Mouse (Mus musculus) T-helper 2 cell (primary cell): Measurements from ENCODE around the gene Vdr.

Source experiments
- in situ Hi-C: fragments of 300-600 bp; cut with MboI, MseI; formaldehyde crosslinking; loops from one replicate; pipeline ENCODE4 v1.15.1; 2025; ENCODE audit warnings: high pct_unique_total_duplicates

Vdr gene

GRCm38 (mm10) chr15:97849116-97849911 lies 61.1 kb downstream of the Vdr start:
- in situ Hi-C loops = no loop called here

GRCm38 (mm10) chr15:97847866-97848265 lies 62.6 kb downstream of the Vdr start:
- in situ Hi-C loops = no loop called here

GRCm38 (mm10) chr15:97847285-97847684 lies 63.1 kb downstream of the Vdr start:
- in situ Hi-C loops = no loop called here

DNA sequence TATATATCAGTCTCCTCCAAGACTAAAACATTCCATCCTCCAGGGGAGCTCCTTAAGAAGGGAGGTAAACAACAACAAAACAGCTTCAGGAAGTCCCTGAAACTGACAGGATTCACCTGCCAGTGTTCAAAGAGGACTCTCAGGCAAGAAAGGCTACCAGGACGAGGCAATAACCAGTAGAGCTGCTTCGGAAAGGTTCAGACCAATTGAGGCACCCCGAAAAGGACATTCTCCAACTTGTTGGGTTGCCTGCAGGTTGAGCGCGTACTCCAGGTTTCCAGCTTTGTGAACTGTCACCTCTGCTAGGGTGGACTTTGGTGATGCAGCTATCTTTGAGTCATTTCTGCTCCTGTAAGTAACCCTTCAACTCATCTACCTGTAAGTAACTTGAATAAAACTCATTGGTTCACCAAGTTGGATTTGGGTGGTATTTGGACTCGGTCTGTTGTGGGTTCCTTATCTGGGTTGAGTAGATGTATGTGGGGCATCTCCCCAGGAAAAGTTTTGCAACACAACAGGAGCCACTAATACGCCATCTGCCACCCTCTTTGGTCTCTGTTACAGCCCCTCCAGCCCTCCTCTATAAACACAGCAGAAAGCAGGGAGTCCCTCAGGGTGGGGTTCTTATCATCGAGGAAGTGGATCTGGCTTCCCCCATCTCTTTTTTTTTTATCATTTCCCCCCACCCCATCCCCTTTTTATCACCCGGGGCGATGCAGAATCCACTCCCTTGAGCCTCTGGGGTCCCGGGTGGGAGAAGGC lies 64.1 kb downstream of the Vdr start:
- in situ Hi-C loops = no loop called here

DNA sequence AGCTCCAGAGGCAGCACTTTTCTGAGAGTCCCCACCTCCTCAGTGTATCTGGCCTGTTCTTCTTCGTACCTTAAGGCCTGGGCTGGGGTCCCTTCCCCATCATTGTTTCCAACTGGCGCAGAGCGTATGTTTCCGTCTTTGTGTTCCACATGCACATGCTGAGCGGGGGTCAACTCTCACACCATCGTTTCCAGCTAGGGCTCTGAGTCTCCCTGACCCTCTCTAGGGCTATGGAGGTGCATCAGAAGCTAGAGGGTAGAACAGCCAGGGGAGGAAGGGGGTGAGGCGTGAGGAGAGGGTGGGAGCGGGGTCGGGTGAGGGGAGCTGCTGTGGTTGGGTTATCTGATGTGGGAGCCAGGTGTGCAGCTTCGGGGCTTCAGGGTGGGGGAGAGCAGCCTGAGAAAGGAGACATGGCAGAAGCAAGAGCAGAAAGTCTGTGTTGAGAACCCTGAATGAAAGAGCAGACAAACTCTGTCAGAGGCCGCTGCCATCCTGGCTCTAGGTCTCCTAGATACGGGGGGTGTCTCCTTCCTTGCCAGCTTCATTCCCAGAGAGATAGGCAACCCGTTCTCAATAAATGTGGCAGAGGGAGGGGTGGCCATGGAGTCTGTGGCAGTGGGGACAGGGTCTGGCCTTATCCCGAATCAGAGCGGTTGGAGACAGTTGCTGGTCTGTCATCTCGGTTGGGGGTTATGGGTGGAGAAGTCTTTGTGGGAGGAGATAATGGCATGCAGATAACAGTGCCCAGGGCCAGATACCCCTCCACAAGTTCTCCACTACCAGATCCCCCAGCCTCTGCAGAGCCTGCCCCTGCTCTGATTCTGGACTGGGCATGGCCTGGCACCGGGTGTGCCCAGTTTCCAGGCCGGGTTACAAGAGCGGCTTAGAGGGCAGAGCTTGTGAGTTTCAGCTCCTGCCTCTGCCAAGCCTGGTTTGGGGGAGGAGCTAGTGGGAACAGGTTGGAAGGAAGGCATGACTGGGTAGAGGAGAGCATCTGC lies 66.1 kb downstream of the Vdr start, which contains the start of gene Hdac7:
Gene Hdac7 (minus strand): TSS at position 466 of the 998 bp plus-strand sequence.
- in situ Hi-C loops = loop anchor here (5.0 kb wide), 1 partner anchor 467 kb away; no protein-coding TSS in a partner anchor

DNA sequence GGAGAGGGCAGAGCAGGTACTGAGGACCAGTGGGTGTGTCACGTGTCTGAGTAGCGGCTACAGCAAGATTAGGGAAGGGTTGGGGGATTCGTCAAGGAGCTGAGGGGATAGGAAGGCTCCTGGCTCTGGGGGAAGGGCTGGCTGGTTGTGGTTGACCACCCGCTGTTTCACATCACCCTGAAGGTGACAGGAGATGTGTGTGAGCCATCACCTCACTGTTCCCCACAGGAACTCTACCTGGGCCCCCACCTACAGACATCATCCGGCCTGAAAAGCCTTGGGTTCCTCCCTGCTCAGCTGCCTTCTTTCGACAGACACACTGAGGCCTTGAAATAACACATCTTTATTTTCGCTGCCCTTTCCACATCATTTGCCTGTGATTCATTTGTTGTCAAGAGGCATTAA lies 67.2 kb downstream of the Vdr start:
- in situ Hi-C loops = loop anchor here (5.0 kb wide), 1 partner anchor 466 kb away; no protein-coding TSS in a partner anchor

- in situ Hi-C loops = loop anchor here (5.0 kb wide), 1 partner anchor 465 kb away; no protein-coding TSS in a partner anchor
Observed at GRCm38 (mm10) chr15:97842058-97842457, 68.4 kb downstream of the Vdr start.

DNA sequence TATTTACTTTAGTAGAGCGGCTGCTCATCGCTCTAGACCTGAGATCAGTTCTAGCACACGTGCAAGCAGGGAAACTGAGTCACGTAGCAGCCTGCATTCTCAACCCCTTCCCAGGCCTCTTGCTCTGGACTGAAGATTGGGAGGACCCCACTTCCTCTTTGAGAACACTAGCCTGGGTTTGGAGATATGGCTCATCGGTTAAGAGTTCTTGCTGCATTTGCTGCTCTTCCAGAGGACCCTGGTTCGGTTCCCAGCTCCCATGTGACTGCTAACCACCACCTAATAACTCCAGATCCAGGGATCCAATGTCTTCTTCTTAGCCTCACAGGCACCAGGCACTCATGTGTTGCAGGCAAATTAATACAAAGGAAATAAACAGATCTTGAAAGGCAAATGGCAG lies 69.0 kb downstream of the Vdr start:
- in situ Hi-C loops = loop anchor here (5.0 kb wide), 1 partner anchor 464 kb away; no protein-coding TSS in a partner anchor

DNA sequence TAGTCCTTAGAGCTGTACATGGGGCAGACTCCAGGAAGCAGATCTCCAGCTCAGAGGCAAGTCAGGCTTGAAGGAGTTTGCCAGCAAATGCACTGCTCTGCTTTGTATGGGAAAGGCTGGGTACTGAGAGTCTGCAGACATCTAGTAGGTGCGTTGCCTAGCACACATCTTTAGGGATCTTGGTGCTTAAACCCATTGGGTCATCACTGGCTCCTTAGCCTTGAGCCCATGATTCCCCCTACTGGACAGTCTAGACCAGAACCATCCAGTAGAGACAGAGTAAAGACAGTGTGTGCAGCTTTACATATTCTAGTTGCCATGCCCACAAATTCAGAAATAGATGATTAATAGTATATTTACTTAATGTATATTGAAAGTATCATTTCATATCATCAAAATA lies 69.6 kb downstream of the Vdr start:
- in situ Hi-C loops = loop anchor here (5.0 kb wide), 1 partner anchor 463 kb away; no protein-coding TSS in a partner anchor

- in situ Hi-C loops = loop anchor here (5.0 kb wide), 1 partner anchor 463 kb away; no protein-coding TSS in a partner anchor
Observed at GRCm38 (mm10) chr15:97839991-97840455, 70.4 kb downstream of the Vdr start.

DNA sequence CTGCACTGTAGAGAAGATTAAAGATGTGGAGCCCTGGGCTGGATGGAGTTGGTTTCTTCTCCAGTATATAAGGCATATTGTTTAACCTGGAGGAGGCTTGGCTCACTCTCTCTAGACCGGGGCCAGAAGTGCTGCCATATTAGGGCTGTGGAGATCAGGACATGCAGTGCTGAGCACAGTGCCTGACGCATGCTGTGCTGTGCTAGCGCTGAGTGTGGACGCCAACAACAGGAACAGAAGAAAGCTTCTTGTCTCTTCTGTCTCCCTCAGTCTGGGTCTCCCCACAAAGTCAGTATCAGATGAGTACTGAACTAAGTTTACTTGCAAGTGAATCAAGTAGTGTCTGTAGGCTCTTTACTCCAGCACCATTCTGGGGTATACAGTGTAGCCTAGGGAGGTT lies 71.0 kb downstream of the Vdr start:
- in situ Hi-C loops = no loop called here

GRCm38 (mm10) chr15:97839012-97839411 lies 71.4 kb downstream of the Vdr start:
- in situ Hi-C loops = no loop called here

GRCm38 (mm10) chr15:97838395-97838794 lies 72.0 kb downstream of the Vdr start:
- in situ Hi-C loops = no loop called here

- in situ Hi-C loops = no loop called here
Observed at GRCm38 (mm10) chr15:97837491-97838061, 72.9 kb downstream of the Vdr start.

DNA sequence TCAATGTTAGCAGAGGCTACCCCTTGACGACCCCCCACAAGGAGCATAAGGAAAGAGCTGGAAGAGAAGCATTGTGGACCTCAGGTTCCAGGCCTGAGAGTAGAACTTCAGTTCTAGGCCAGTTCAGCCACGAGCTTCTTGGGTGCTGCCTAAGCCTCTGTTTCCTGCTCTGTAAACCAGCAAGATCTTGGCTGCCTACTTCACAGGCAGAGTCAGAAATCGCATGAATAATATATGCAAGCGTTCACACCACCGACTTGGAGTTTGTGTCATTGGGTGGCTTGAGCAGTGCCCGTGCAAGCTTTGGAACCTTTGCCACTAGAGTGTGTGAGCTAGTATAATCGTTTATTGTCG lies 73.6 kb downstream of the Vdr start:
- in situ Hi-C loops = no loop called here

GRCm38 (mm10) chr15:97836153-97836893 lies 74.1 kb downstream of the Vdr start:
- in situ Hi-C loops = no loop called here

GRCm38 (mm10) chr15:97832764-97833479 lies 77.5 kb downstream of the Vdr start:
- in situ Hi-C loops = loop anchor here (5.0 kb wide), 1 partner anchor 41 kb away; no protein-coding TSS in a partner anchor

DNA sequence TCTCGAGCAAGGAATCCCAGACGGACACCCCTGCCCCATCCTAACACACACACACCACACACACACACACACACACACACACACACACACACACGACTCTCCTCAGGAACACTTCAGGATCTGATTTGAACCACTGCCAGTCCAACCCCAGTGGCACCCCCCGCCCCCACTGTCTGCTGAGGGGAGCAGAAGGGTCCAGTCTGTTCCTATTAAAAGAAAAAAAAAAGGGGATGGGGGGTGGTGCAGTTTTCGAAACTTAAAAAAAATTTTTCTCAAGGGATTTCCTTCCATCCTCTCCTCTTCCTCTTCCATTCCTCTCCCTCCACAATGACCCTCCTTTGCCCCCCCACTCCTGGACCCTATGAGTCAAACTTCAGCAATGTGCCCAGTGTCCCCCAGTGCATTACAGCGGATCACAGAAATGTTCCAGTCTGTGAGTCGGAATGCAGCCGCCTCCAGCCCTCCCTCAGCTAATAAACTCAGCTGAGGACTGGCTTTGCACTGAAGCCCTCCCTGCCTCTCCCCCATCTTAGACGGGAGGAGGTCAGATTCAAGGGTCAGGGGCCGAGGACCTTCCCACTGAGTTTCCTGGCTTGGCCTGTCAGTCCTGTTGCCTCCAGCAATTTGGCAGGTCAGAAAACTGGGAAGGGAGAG lies 78.3 kb downstream of the Vdr start:
- in situ Hi-C loops = loop anchor here (5.0 kb wide), 1 partner anchor 40 kb away; no protein-coding TSS in a partner anchor
